Mouse (Mus musculus): Measurements from ENCODE around the gene Mecom. TPM values are rescaled to one million over a fixed set of nuclear protein-coding genes. Genes with fewer than 3 reads are reported as not detected.

Mecom gene
- polyA plus RNA-seq, 1 experiment from 2014 or later = 22.4 TPM

- H3K9ac ChIP-seq = no peak overlapping the region
- H3K9me3 ChIP-seq = no peaks in the 10 kb centered on the region
- H3K4me2 ChIP-seq = no peak overlapping the region
- 60% methylated on average over 4 of the region's 4 CpGs for WGBS
- H3K27ac ChIP-seq (replicated peaks) = no peak overlapping the region
- no peaks in the 10 kb centered on the region for H3K27me3 ChIP-seq (replicated peaks)
- peaks cover 11% of the 10 kb centered on the region for H3K4me1 ChIP-seq
- no peak overlapping the region for H3K4me3 ChIP-seq
- ATAC-seq (ENCODE audit: extremely low read depth, insufficient number of reproducible peaks, low FRiP score, low TSS enrichment) = no peak
- no peaks in the 10 kb centered on the region for H3K36me3 ChIP-seq
Observed at GRCm38 (mm10) chr3:30139678-30140077, 408.1 kb downstream of the Mecom start.

- Histone ChIP-seq H3K9me3 (no peaks in the 10 kb centered on the region), H3K27ac (replicated peaks) (no peak overlapping the region), H3K4me2 (no peak overlapping the region), H3K9ac (no peak overlapping the region), H3K27me3 (replicated peaks) (no peaks in the 10 kb centered on the region), H3K36me3 (no peaks in the 10 kb centered on the region), H3K4me1 (peaks cover 4% of the 10 kb centered on the region), H3K4me3 (no peak overlapping the region)
- 84% methylated on average over 6 of the region's 6 CpGs for WGBS
- no peak for ATAC-seq (ENCODE audit: extremely low read depth, insufficient number of reproducible peaks, low FRiP score, low TSS enrichment)
Observed at GRCm38 (mm10) chr3:30138588-30138987, 409.2 kb downstream of the Mecom start.

GRCm38 (mm10) chr3:30135857-30136256 lies 412.0 kb downstream of the Mecom start:
- ATAC-seq (ENCODE audit: extremely low read depth, insufficient number of reproducible peaks, low FRiP score, low TSS enrichment) = no peak
- no peak overlapping the region for H3K27ac ChIP-seq (replicated peaks)
- WGBS = 70% methylated on average over 6 of the region's 6 CpGs

GRCm38 (mm10) chr3:30135119-30135518 lies 412.7 kb downstream of the Mecom start:
- Histone ChIP-seq H3K4me3 (no peak overlapping the region), H3K9ac (no peak overlapping the region), H3K27ac (replicated peaks) (no peak overlapping the region), H3K36me3 (no peaks in the 10 kb centered on the region), H3K4me2 (no peak overlapping the region), H3K27me3 (replicated peaks) (no peaks in the 10 kb centered on the region), H3K9me3 (no peaks in the 10 kb centered on the region), H3K4me1 (0 out of 2 replicates have a peak, but pooled peaks cover 2% of the 10 kb centered on the region)
- ATAC-seq (ENCODE audit: extremely low read depth, insufficient number of reproducible peaks, low FRiP score, low TSS enrichment) = no peak
- WGBS = 32% methylated on average over 1 of the region's 1 CpGs

More at GRCm38 (mm10) chr3:30135857-30136256, 412.0 kb downstream of the Mecom start:
- no peak overlapping the region for H3K4me3 ChIP-seq
- H3K4me2 ChIP-seq = no peak overlapping the region
- H3K27me3 ChIP-seq (replicated peaks) = no peaks in the 10 kb centered on the region
- no peaks in the 10 kb centered on the region for H3K36me3 ChIP-seq
- H3K9me3 ChIP-seq = no peaks in the 10 kb centered on the region
- no peak overlapping the region for H3K9ac ChIP-seq
- H3K4me1 ChIP-seq = peaks cover 5% of the 10 kb centered on the region

- Histone ChIP-seq H3K4me1 (0 out of 2 replicates have a peak, but pooled peaks cover 2% of the 10 kb centered on the region), H3K9ac (no peak overlapping the region), H3K27ac (replicated peaks) (no peak overlapping the region), H3K4me3 (no peak overlapping the region), H3K27me3 (replicated peaks) (no peaks in the 10 kb centered on the region), H3K4me2 (no peak overlapping the region), H3K9me3 (no peaks in the 10 kb centered on the region), H3K36me3 (no peaks in the 10 kb centered on the region)
- 75% methylated on average over 3 of the region's 3 CpGs for WGBS
- no peak for ATAC-seq (ENCODE audit: extremely low read depth, insufficient number of reproducible peaks, low FRiP score, low TSS enrichment)
Observed at GRCm38 (mm10) chr3:30132981-30133380, 414.8 kb downstream of the Mecom start.

- 53% methylated on average over 2 of the region's 2 CpGs for WGBS
- Histone ChIP-seq H3K27ac (replicated peaks) (no peak overlapping the region), H3K36me3 (no peaks in the 10 kb centered on the region), H3K9ac (no peak overlapping the region), H3K9me3 (no peaks in the 10 kb centered on the region), H3K4me2 (no peak overlapping the region), H3K4me1 (0 out of 2 replicates have a peak, but pooled peaks cover 2% of the 10 kb centered on the region), H3K27me3 (replicated peaks) (no peaks in the 10 kb centered on the region), H3K4me3 (no peak overlapping the region)
- ATAC-seq (ENCODE audit: extremely low read depth, insufficient number of reproducible peaks, low FRiP score, low TSS enrichment) = no peak
Observed at GRCm38 (mm10) chr3:30132370-30132769, 415.4 kb downstream of the Mecom start.

- H3K9ac ChIP-seq = no peak overlapping the region
- H3K27me3 ChIP-seq (replicated peaks) = no peaks in the 10 kb centered on the region
- H3K4me1 ChIP-seq = 0 out of 2 replicates have a peak, but pooled peaks cover 2% of the 10 kb centered on the region
- no peak overlapping the region for H3K4me3 ChIP-seq
- H3K27ac ChIP-seq (replicated peaks) = no peak overlapping the region
- H3K36me3 ChIP-seq = no peaks in the 10 kb centered on the region
- no peak for ATAC-seq (ENCODE audit: extremely low read depth, insufficient number of reproducible peaks, low FRiP score, low TSS enrichment)
- no peaks in the 10 kb centered on the region for H3K9me3 ChIP-seq
- 63% methylated on average over 4 of the region's 4 CpGs for WGBS
- no peak overlapping the region for H3K4me2 ChIP-seq
Observed at GRCm38 (mm10) chr3:30130495-30130894, 417.3 kb downstream of the Mecom start.

- WGBS = 66% methylated on average over 3 of the region's 3 CpGs
- H3K9me3 ChIP-seq = no peaks in the 10 kb centered on the region
- no peaks in the 10 kb centered on the region for H3K4me1 ChIP-seq
- H3K27ac ChIP-seq (replicated peaks) = no peak overlapping the region
- no peaks in the 10 kb centered on the region for H3K36me3 ChIP-seq
- H3K9ac ChIP-seq = no peak overlapping the region
- H3K27me3 ChIP-seq (replicated peaks) = no peaks in the 10 kb centered on the region
- no peak overlapping the region for H3K4me2 ChIP-seq
- H3K4me3 ChIP-seq = no peak overlapping the region
- no peak for ATAC-seq (ENCODE audit: extremely low read depth, insufficient number of reproducible peaks, low FRiP score, low TSS enrichment)
Observed at GRCm38 (mm10) chr3:30122618-30123017, 425.2 kb downstream of the Mecom start.

- Histone ChIP-seq H3K9ac (no peak overlapping the region), H3K36me3 (no peaks in the 10 kb centered on the region), H3K4me3 (no peak overlapping the region), H3K4me2 (no peak overlapping the region), H3K27me3 (replicated peaks) (no peaks in the 10 kb centered on the region), H3K9me3 (no peaks in the 10 kb centered on the region), H3K4me1 (no peaks in the 10 kb centered on the region), H3K27ac (replicated peaks) (no peak overlapping the region)
- WGBS = 67% methylated on average over 8 of the region's 8 CpGs
- no peak for ATAC-seq (ENCODE audit: extremely low read depth, insufficient number of reproducible peaks, low FRiP score, low TSS enrichment)
Observed at GRCm38 (mm10) chr3:30120790-30121512, 426.9 kb downstream of the Mecom start.

GRCm38 (mm10) chr3:30118594-30119297 lies 429.1 kb downstream of the Mecom start:
- Histone ChIP-seq H3K9me3 (no peaks in the 10 kb centered on the region), H3K27ac (replicated peaks) (no peak overlapping the region)
- no peak for ATAC-seq (ENCODE audit: extremely low read depth, insufficient number of reproducible peaks, low FRiP score, low TSS enrichment)

GRCm38 (mm10) chr3:30113249-30113770 lies 434.5 kb downstream of the Mecom start:
- H3K9ac ChIP-seq = no peak overlapping the region
- H3K9me3 ChIP-seq = no peaks in the 10 kb centered on the region
- H3K36me3 ChIP-seq = no peaks in the 10 kb centered on the region
- 64% methylated on average over 3 of the region's 3 CpGs for WGBS
- no peaks in the 10 kb centered on the region for H3K27me3 ChIP-seq (replicated peaks)
- no peak overlapping the region for H3K4me3 ChIP-seq
- no peak for ATAC-seq (ENCODE audit: extremely low read depth, insufficient number of reproducible peaks, low FRiP score, low TSS enrichment)
- no peak overlapping the region for H3K27ac ChIP-seq (replicated peaks)
- H3K4me2 ChIP-seq = no peak overlapping the region
- no peaks in the 10 kb centered on the region for H3K4me1 ChIP-seq

More at GRCm38 (mm10) chr3:30118594-30119297, 429.1 kb downstream of the Mecom start:
- Histone ChIP-seq H3K36me3 (no peaks in the 10 kb centered on the region), H3K9ac (no peak overlapping the region), H3K27me3 (replicated peaks) (no peaks in the 10 kb centered on the region), H3K4me2 (no peak overlapping the region), H3K4me3 (no peak overlapping the region), H3K4me1 (no peaks in the 10 kb centered on the region)
- WGBS = 64% methylated on average over 7 of the region's 7 CpGs

All from heart, embryonic 13.5 days (tissue).